Mouse (Mus musculus) hindbrain, embryonic 11.5 days (tissue): Measurements from ENCODE around the gene Omd. TPM values are rescaled to one million over a fixed set of nuclear protein-coding genes. Genes with fewer than 3 reads are reported as not detected.

ENCODE experiments used
- ATAC-seq: fragments of 200-750 bp; cut with Nextera tagmentation; 2 replicates; pipeline ENCODE4 v1.8.0; 2017; ENCODE audit warnings: mild to moderate bottlenecking, moderate TSS enrichment, moderate library complexity; ENCODE audit not compliant: low FRiP score
- DNase-seq: peaks from one replicate; pipeline ENCODE4 v3.0.0-alpha.2; 2015; ENCODE audit warnings: low spot score
- H3K27ac ChIP-seq: fragments of 300-500 bp; sonication (generic); 2 replicates; pipeline ENCODE4 v1.5.1; 2014; ENCODE audit warnings: mild to moderate bottlenecking, low read depth, low read length
- H3K27me3 ChIP-seq: fragments of 300-500 bp; sonication (generic); 2 replicates; pipeline ENCODE4 v1.6.1; 2014; ENCODE audit warnings: mild to moderate bottlenecking, low read length, moderate library complexity, mixed read lengths; ENCODE audit not compliant: control insufficient read depth, insufficient read depth
- H3K36me3 ChIP-seq: fragments of 300-500 bp; sonication (generic); 2 replicates; pipeline ENCODE4 v1.6.1; 2014; ENCODE audit warnings: mild to moderate bottlenecking, low read length, moderate library complexity, mixed read lengths; ENCODE audit not compliant: control insufficient read depth, insufficient read depth
- H3K4me1 ChIP-seq: fragments of 300-500 bp; sonication (generic); replicated peaks from 2 replicates; pipeline ENCODE4 v1.6.1; 2014; ENCODE audit warnings: low read length, mixed read lengths; ENCODE audit not compliant: control insufficient read depth, insufficient read depth
- H3K4me2 ChIP-seq: fragments of 300-500 bp; sonication (generic); replicated peaks from 2 replicates; pipeline ENCODE4 v1.6.1; 2014; ENCODE audit warnings: mild to moderate bottlenecking, low read depth, low read length
- H3K4me3 ChIP-seq: fragments of 300-500 bp; sonication (generic); 2 replicates; pipeline ENCODE4 v1.5.1; 2014; ENCODE audit warnings: low read depth, low read length
- H3K9ac ChIP-seq: fragments of 300-500 bp; sonication (generic); 2 replicates; pipeline ENCODE4 v1.6.1; 2014; ENCODE audit warnings: low read depth, low read length
- H3K9me3 ChIP-seq: fragments of 300-500 bp; sonication (generic); 2 replicates; pipeline ENCODE4 v1.6.1; 2016; ENCODE audit warnings: low read length; ENCODE audit not compliant: control insufficient read depth
- WGBS: fragments of 180-500 bp; shearing (Covaris S2); extraction: QIAGEN DNeasy Blood & Tissue Kit; methylation state at CpG from one replicate; pipeline ENCODE4 v1.1.7; 2014; 5-methylcytosine and 5-hydroxymethylcytosine counted together
- polyA plus RNA-seq: library from polyadenylated mRNA; unstranded; fragments of >200 nt; fragmentation: Nextera tagmentation; extraction: Ambion mirVana; gene quantifications from 2 replicates; pipeline ENCODE4 v1.2.1, GENCODE M21; 2014

The Omd gene
- 0.54 and 1.1 TPM in 2 replicates for polyA plus RNA-seq

GRCm38 (mm10) chr13:49581541-49582530, at the start of gene Omd:
Gene Omd, plus strand, starts transcription at chr13:49582462.
- ATAC-seq (no peak), DNase-seq (no peak)
- Histone ChIP-seq H3K9me3 (no peaks in the 10 kb centered on the region), H3K4me1 (no peaks in the 10 kb centered on the region), H3K27ac (no peak within 1 kb of the TSS), H3K9ac (no peak within 1 kb of the TSS), H3K27me3 (no peaks in the 10 kb centered on the region), H3K4me3 (no peak within 1 kb of the TSS), H3K4me2 (no peak within 1 kb of the TSS), H3K36me3 (no peaks in the 10 kb centered on the region)
- WGBS: 80% methylated on average over 8 of the region's 8 CpGs

- WGBS: 95% methylated on average over 1 of the region's 1 CpGs
- Histone ChIP-seq H3K9ac (no peak overlapping the region), H3K9me3 (no peaks in the 10 kb centered on the region)
Observed at GRCm38 (mm10) chr13:49536946-49537345, 45.3 kb upstream of the Omd start.

GRCm38 (mm10) chr13:49538693-49539092, 43.6 kb upstream of the Omd start:
- no peak overlapping the region for H3K4me3 ChIP-seq
- H3K36me3 ChIP-seq: no peaks in the 10 kb centered on the region
- no peaks in the 10 kb centered on the region for H3K27me3 ChIP-seq
- no peak for ATAC-seq
- H3K4me2 ChIP-seq: no peak overlapping the region
- H3K9me3 ChIP-seq: no peaks in the 10 kb centered on the region
- 93% methylated on average over 1 of the region's 1 CpGs for WGBS
- no peak for DNase-seq
- H3K9ac ChIP-seq: no peak overlapping the region
- H3K27ac ChIP-seq: no peak overlapping the region
- no peaks in the 10 kb centered on the region for H3K4me1 ChIP-seq

More at GRCm38 (mm10) chr13:49536946-49537345, 45.3 kb upstream of the Omd start:
- ATAC-seq: no peak
- DNase-seq: no peak
- H3K4me1 ChIP-seq: no peaks in the 10 kb centered on the region
- no peak overlapping the region for H3K4me3 ChIP-seq
- H3K36me3 ChIP-seq: no peaks in the 10 kb centered on the region
- no peak overlapping the region for H3K4me2 ChIP-seq
- no peak overlapping the region for H3K27ac ChIP-seq
- H3K27me3 ChIP-seq: no peaks in the 10 kb centered on the region

- no peak for ATAC-seq
- no peaks in the 10 kb centered on the region for H3K36me3 ChIP-seq
- no peaks in the 10 kb centered on the region for H3K27me3 ChIP-seq
- no peaks in the 10 kb centered on the region for H3K4me1 ChIP-seq
- 87% methylated on average over 3 of the region's 3 CpGs for WGBS
- H3K4me2 ChIP-seq: no peak within 1 kb of the TSS
- no peak within 1 kb of the TSS for H3K4me3 ChIP-seq
- no peaks in the 10 kb centered on the region for H3K9me3 ChIP-seq
- H3K9ac ChIP-seq: no peak within 1 kb of the TSS
- no peak for DNase-seq
- H3K27ac ChIP-seq: no peak within 1 kb of the TSS
Observed at GRCm38 (mm10) chr13:49544279-49544678, 38.0 kb upstream of the Omd start, which contains the start of gene Aspn. Gene Aspn, plus strand, starts transcription at chr13:49544443.

- Histone ChIP-seq H3K9ac (no peak overlapping the region), H3K27me3 (no peaks in the 10 kb centered on the region), H3K4me1 (no peaks in the 10 kb centered on the region), H3K4me3 (no peak overlapping the region), H3K36me3 (no peaks in the 10 kb centered on the region), H3K4me2 (no peak overlapping the region), H3K9me3 (no peaks in the 10 kb centered on the region), H3K27ac (no peak overlapping the region)
- 73% methylated on average over 3 of the region's 3 CpGs for WGBS
- DNase-seq (no peak), ATAC-seq (no peak)
Observed at GRCm38 (mm10) chr13:49545646-49546045, 36.6 kb upstream of the Omd start.

- no peak overlapping the region for H3K4me3 ChIP-seq
- H3K9ac ChIP-seq: no peak overlapping the region
- DNase-seq: no peak
- H3K9me3 ChIP-seq: no peaks in the 10 kb centered on the region
- H3K36me3 ChIP-seq: no peaks in the 10 kb centered on the region
- no peak overlapping the region for H3K27ac ChIP-seq
- 88% methylated on average over 1 of the region's 1 CpGs for WGBS
- no peaks in the 10 kb centered on the region for H3K4me1 ChIP-seq
- no peak for ATAC-seq
- no peak overlapping the region for H3K4me2 ChIP-seq
- H3K27me3 ChIP-seq: no peaks in the 10 kb centered on the region
Observed at GRCm38 (mm10) chr13:49546517-49546916, 35.7 kb upstream of the Omd start.

GRCm38 (mm10) chr13:49547563-49548150, 34.6 kb upstream of the Omd start:
- no peaks in the 10 kb centered on the region for H3K27me3 ChIP-seq
- H3K9ac ChIP-seq: no peak overlapping the region
- no peak overlapping the region for H3K27ac ChIP-seq
- H3K9me3 ChIP-seq: no peaks in the 10 kb centered on the region
- DNase-seq (no peak), ATAC-seq (no peak)
- no peak overlapping the region for H3K4me2 ChIP-seq
- no peaks in the 10 kb centered on the region for H3K4me1 ChIP-seq
- 60% methylated on average over 1 of the region's 1 CpGs for WGBS
- no peak overlapping the region for H3K4me3 ChIP-seq
- H3K36me3 ChIP-seq: no peaks in the 10 kb centered on the region

GRCm38 (mm10) chr13:49549616-49550015, 32.6 kb upstream of the Omd start:
- H3K4me3 ChIP-seq: no peak overlapping the region
- WGBS: 91% methylated on average over 3 of the region's 3 CpGs

More at GRCm38 (mm10) chr13:49549616-49550015, 32.6 kb upstream of the Omd start:
- Histone ChIP-seq H3K27me3 (no peaks in the 10 kb centered on the region), H3K4me1 (no peaks in the 10 kb centered on the region), H3K36me3 (no peaks in the 10 kb centered on the region), H3K4me2 (no peak overlapping the region), H3K27ac (no peak overlapping the region), H3K9me3 (no peaks in the 10 kb centered on the region), H3K9ac (no peak overlapping the region)
- DNase-seq: no peak
- no peak for ATAC-seq
